Mouse (Mus musculus) lung, adult 2 months (tissue): Measurements from ENCODE around the gene Uri1. TPM values are rescaled to one million over a fixed set of nuclear protein-coding genes. Genes with fewer than 3 reads are reported as not detected.

Source experiments
- DNase-seq: peaks from one replicate; pipeline ENCODE4 v3.0.0; 2022
- H3K4me1 ChIP-seq: fragments of 200-500 bp; 2 replicates; pipeline ENCODE4 v1.6.1; 2011; ENCODE audit warnings: low read length; ENCODE audit not compliant: control insufficient read depth, insufficient read depth
- H3K4me3 ChIP-seq: fragments of 200-500 bp; replicated peaks from 2 replicates; pipeline ENCODE3; 2011; ENCODE audit warnings: low read depth, mild to moderate bottlenecking, control low read depth, low read length; ENCODE audit errors: extremely low read depth
- CTCF ChIP-seq: fragments of 200-500 bp; IDR thresholded peaks from 2 replicates; pipeline ENCODE4 v1.5.1; 2011; ENCODE audit warnings: mild to moderate bottlenecking, low read length, control low read depth; ENCODE audit not compliant: insufficient read depth
- POLR2A ChIP-seq: fragments of 200-500 bp; IDR thresholded peaks from 2 replicates; pipeline ENCODE4 v1.6.1; 2011; ENCODE audit warnings: low read depth, mild to moderate bottlenecking, control low read depth, low read length, borderline replicate concordance; ENCODE audit errors: extremely low read depth
- WGBS: fragments of 180-500 bp; shearing (Covaris S2); methylation state at CpG from one replicate; pipeline ENCODE4 v1.1.7; 2018; 5-methylcytosine and 5-hydroxymethylcytosine counted together
- polyA plus RNA-seq: library from polyadenylated mRNA; depleted of rRNA; stranded (reverse); fragments of >200 nt; gene quantifications from 2 replicates; pipeline ENCODE4 v1.2.3, GENCODE M21; 2012

The Uri1 gene
- polyA plus RNA-seq, 1 experiment, result 12.1 TPM

DNA sequence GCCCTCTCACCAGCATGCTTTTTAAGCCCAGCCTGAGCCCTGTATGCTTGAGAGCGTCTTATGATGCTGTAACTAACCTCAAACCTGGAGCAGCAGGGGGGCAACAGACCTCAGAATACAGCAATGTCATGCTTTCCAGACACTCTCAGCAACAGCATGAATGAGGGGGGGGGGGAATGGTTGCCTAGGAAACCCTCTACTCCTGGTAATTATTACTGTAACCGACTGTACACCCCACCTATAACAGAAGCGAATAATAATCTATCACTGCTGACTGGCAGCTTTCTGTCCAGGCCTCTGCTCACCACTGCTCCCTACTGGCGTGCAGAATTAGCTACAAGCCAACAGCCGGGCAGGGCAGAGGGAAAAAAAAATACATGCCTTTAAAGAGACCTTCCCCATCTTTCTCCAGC is 88.6 kb downstream of the Uri1 start:
- TF ChIP-seq CTCF (peak; percentile 46), POLR2A (no peak)
- Histone ChIP-seq H3K4me1 (no peaks in the 10 kb centered on the region), H3K4me3 (no peak overlapping the region)
- 40% methylated on average over 5 of the region's 5 CpGs for WGBS
- no peak for DNase-seq

GRCm38 (mm10) chr7:37933754-37934308 is 89.5 kb downstream of the Uri1 start:
- no peak for DNase-seq
- Histone ChIP-seq H3K4me3 (no peak overlapping the region), H3K4me1 (no peaks in the 10 kb centered on the region)
- WGBS, result 66% methylated on average over 9 of the region's 9 CpGs
- TF ChIP-seq POLR2A, result no peak
- TF ChIP-seq CTCF, result no peak

GRCm38 (mm10) chr7:37931631-37932030 is 91.7 kb downstream of the Uri1 start:
- Histone ChIP-seq H3K4me1 (no peaks in the 10 kb centered on the region), H3K4me3 (no peak overlapping the region)
- DNase-seq, result no peak
- no peak for TF ChIP-seq POLR2A
- no peak for TF ChIP-seq CTCF
- 30% methylated on average over 3 of the region's 3 CpGs for WGBS

DNA sequence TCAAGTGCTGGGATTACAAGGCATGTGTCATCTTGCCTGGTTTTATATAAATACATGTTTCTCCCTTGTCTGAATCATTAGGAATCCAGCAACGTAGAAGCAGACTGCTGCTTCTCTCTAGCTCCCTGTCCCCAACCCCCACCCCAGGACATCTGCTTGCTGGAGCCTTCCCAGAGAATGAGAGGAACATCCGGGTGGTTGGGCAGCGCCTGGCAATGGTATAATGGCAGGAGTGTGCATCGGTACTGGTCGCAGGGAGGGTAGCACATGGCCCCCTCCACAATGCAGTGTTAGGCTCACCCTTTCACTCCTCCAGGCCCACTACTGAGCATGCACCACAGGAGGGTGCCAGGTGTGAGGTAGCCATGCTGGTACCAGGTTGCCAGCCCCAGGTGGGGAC is 93.6 kb downstream of the Uri1 start:
- no peaks in the 10 kb centered on the region for H3K4me1 ChIP-seq
- 45% methylated on average over 5 of the region's 5 CpGs for WGBS

DNA sequence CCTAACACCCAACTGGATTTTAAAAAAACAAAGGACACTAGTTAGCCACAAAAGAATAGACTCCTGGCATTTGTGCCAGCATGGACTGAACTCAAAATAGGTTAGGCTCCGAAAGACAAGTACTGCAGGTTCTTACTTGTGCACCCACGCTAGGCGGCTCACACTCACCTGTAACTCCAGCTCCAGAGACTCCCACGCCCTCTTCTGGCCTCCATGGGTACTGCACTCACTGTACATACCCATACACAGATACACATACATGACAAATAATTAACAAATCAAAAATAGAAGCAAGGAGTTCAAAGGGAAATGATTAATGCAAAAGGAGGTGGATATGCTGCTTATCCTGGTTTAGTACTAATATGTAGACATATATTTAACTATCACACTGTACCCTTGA is 100.4 kb downstream of the Uri1 start:
- H3K4me3 ChIP-seq, result no peak overlapping the region
- H3K4me1 ChIP-seq, result no peaks in the 10 kb centered on the region
- TF ChIP-seq POLR2A (no peak), CTCF (no peak)
- no peak for DNase-seq
- WGBS, result 73% methylated on average over 4 of the region's 4 CpGs

More for the DNA sequence above, 93.6 kb downstream of the Uri1 start:
- no peak overlapping the region for H3K4me3 ChIP-seq
- DNase-seq, result no peak
- TF ChIP-seq POLR2A (no peak), CTCF (no peak)

- Histone ChIP-seq H3K4me1 (no peaks in the 10 kb centered on the region), H3K4me3 (no peak overlapping the region)
- TF ChIP-seq POLR2A (no peak), CTCF (no peak)
- DNase-seq, result no peak
- WGBS, result 73% methylated on average over 17 of the region's 17 CpGs
Observed at GRCm38 (mm10) chr7:37921681-37922430, 101.5 kb downstream of the Uri1 start.

- DNase-seq, result no peak
- TF ChIP-seq CTCF (no peak), POLR2A (no peak)
- 54% methylated on average over 10 of the region's 10 CpGs for WGBS
- no peak overlapping the region for H3K4me3 ChIP-seq
- no peaks in the 10 kb centered on the region for H3K4me1 ChIP-seq
Observed at GRCm38 (mm10) chr7:37918926-37919325, 104.4 kb downstream of the Uri1 start.

- no peak for DNase-seq
- no peaks in the 10 kb centered on the region for H3K4me1 ChIP-seq
- no peak overlapping the region for H3K4me3 ChIP-seq
- TF ChIP-seq CTCF, result no peak
- TF ChIP-seq POLR2A, result no peak
- 56% methylated on average over 18 of the region's 18 CpGs for WGBS
Observed at GRCm38 (mm10) chr7:37916762-37917439, 106.5 kb downstream of the Uri1 start.

- no peak for DNase-seq
- TF ChIP-seq CTCF (no peak), POLR2A (no peak)
- no peaks in the 10 kb centered on the region for H3K4me1 ChIP-seq
- H3K4me3 ChIP-seq, result no peak overlapping the region
- 30% methylated on average over 3 of the region's 3 CpGs for WGBS
Observed at GRCm38 (mm10) chr7:37911802-37912122, 111.6 kb downstream of the Uri1 start.
